17 mouse cellular contexts compared by ENCODE assay signal in genomic region chr2:181072403-181072714, GRCm38 (mm10). TPM values are rescaled to one million over a fixed set of nuclear protein-coding genes. Genes with fewer than 3 reads are reported as not detected.
DNase-seq lines count a peak whose midpoint lies in the region; ATAC-seq and TF ChIP-seq lines count a peak whose summit lies in the region.
"Had no signal": no experiment of that assay in that cellular context is flagged by ENCODE, and none has a peak within 500 bp of the region (broad histone marks: within the 10 kb centered on the region; RNA-seq: fewer than 3 reads in every experiment).

No protein-coding gene starts in this region.

- no peak overlapping the region for H3K4me2 ChIP-seq in forebrain, embryonic 15.5 days (replicated peaks)
- no peak overlapping the region for H3K4me2 ChIP-seq in forebrain, embryonic 13.5 days
- no peak overlapping the region for H3K4me2 ChIP-seq in liver, embryonic 11.5 days
- no peak overlapping the region for H3K4me2 ChIP-seq in midbrain, embryonic 14.5 days (ENCODE audit: low read length)
- H3K4me2 ChIP-seq: embryonic facial prominence, embryonic 15.5 days; heart, embryonic 13.5 days; limb, embryonic 15.5 days had no signal

- no peak overlapping the region for H3K9ac ChIP-seq in forebrain, embryonic 15.5 days (replicated peaks)
- H3K9ac ChIP-seq in forebrain, embryonic 13.5 days: no peak overlapping the region
- H3K9ac ChIP-seq in liver, embryonic 11.5 days (ENCODE audit: low read depth, low read length): no peak overlapping the region
- H3K9ac ChIP-seq in midbrain, embryonic 14.5 days (replicated peaks; ENCODE audit: low read length): no peak overlapping the region
- no peak overlapping the region for H3K9ac ChIP-seq in heart, adult 2 months (ENCODE audit: low read depth, low read length)
- H3K9ac ChIP-seq: embryonic facial prominence, embryonic 15.5 days; forebrain, postnatal 0 days; heart, embryonic 13.5 days; limb, embryonic 15.5 days had no signal

- no peaks in the 10 kb centered on the region for H3K4me1 ChIP-seq in forebrain, embryonic 15.5 days
- H3K4me1 ChIP-seq in forebrain, embryonic 13.5 days: no peaks in the 10 kb centered on the region
- H3K4me1 ChIP-seq in liver, embryonic 11.5 days (replicated peaks; ENCODE audit: control insufficient read depth, insufficient read depth, low read length): no peaks in the 10 kb centered on the region
- H3K4me1 ChIP-seq in midbrain, embryonic 14.5 days (ENCODE audit: control insufficient read depth, insufficient read depth, low read length): no peaks in the 10 kb centered on the region
- H3K4me1 ChIP-seq in heart, adult 2 months (ENCODE audit: control insufficient read depth, insufficient read depth, low read length): no peaks in the 10 kb centered on the region
- H3K4me1 ChIP-seq: embryonic facial prominence, embryonic 15.5 days; heart, embryonic 13.5 days; limb, embryonic 15.5 days had no signal

- no peaks in the 10 kb centered on the region for H3K79me2 ChIP-seq in heart, adult 2 months (replicated peaks; ENCODE audit: control insufficient read depth, insufficient read depth, low read length)

- DNase-seq in liver, embryonic 11.5 days (ENCODE audit: low spot score): no peak
- DNase-seq in liver (no peak), adipocyte (ENCODE audit: low spot score) (no peak)
- no peak for DNase-seq in midbrain, embryonic 14.5 days
- DNase-seq in heart, adult 2 months: no peak

- H3K36me3 ChIP-seq in forebrain, embryonic 15.5 days: no peaks in the 10 kb centered on the region
- H3K36me3 ChIP-seq in forebrain, embryonic 13.5 days (ENCODE audit: poor library complexity, severe bottlenecking): no peaks in the 10 kb centered on the region
- no peaks in the 10 kb centered on the region for H3K36me3 ChIP-seq in liver, embryonic 11.5 days (ENCODE audit: control insufficient read depth, insufficient read depth, low read length)
- H3K36me3 ChIP-seq in midbrain, embryonic 14.5 days (ENCODE audit: control insufficient read depth, insufficient read depth, low read length): no peaks in the 10 kb centered on the region
- no peaks in the 10 kb centered on the region for H3K36me3 ChIP-seq in heart, adult 2 months (ENCODE audit: control insufficient read depth, insufficient read depth, low read length)
- H3K36me3 ChIP-seq: embryonic facial prominence, embryonic 15.5 days; heart, embryonic 13.5 days; limb, embryonic 15.5 days had no signal

- no peak for TF ChIP-seq EP300 in heart, adult 2 months (IDR thresholded peaks at IDR 0.05; ENCODE audit: insufficient read depth, low read depth, low read length)

- no peaks in the 10 kb centered on the region for H3K27me3 ChIP-seq in forebrain, embryonic 15.5 days
- H3K27me3 ChIP-seq in forebrain, embryonic 13.5 days: no peaks in the 10 kb centered on the region
- 0 out of 2 replicates have a peak, but pooled peaks cover 2% of the 10 kb centered on the region for H3K27me3 ChIP-seq in liver, embryonic 11.5 days (replicated peaks; ENCODE audit: control insufficient read depth, insufficient read depth, low read length)
- H3K27me3 ChIP-seq in midbrain, embryonic 14.5 days (ENCODE audit: control insufficient read depth, insufficient read depth, low read length): no peaks in the 10 kb centered on the region
- H3K27me3 ChIP-seq in heart, adult 2 months (ENCODE audit: control insufficient read depth, insufficient read depth, low read length): no peaks in the 10 kb centered on the region

- TF ChIP-seq CTCF in heart, adult 2 months (IDR thresholded peaks at IDR 0.05): no peak

- no peaks in the 10 kb centered on the region for H3K9me3 ChIP-seq in forebrain, embryonic 15.5 days
- H3K9me3 ChIP-seq in forebrain, embryonic 13.5 days (replicated peaks): no peaks in the 10 kb centered on the region
- no peaks in the 10 kb centered on the region for H3K9me3 ChIP-seq in liver, embryonic 11.5 days (ENCODE audit: control insufficient read depth, low read length)
- no peaks in the 10 kb centered on the region for H3K9me3 ChIP-seq in midbrain, embryonic 14.5 days (ENCODE audit: control insufficient read depth, low read length)
- H3K9me3 ChIP-seq: embryonic facial prominence, embryonic 15.5 days; heart, embryonic 13.5 days; limb, embryonic 15.5 days had no signal

- intact Hi-C loops in heart, adult 2 months (cut with DNase I): loop anchor here (1.0 to 5.0 kb wide), 3 partner anchors 76 to 285 kb away; no protein-coding TSS in a partner anchor

- 0 out of 2 replicates have a peak, but pooled peaks have one; percentile 24 for ATAC-seq in forebrain, embryonic 15.5 days (replicated peaks)
- ATAC-seq in forebrain, embryonic 13.5 days: no peak
- peak; percentile 49 for ATAC-seq in liver, embryonic 11.5 days (replicated peaks; ENCODE audit: low FRiP score)
- peak; percentile 27; the same call in 1 of the 2 replicates for ATAC-seq in erythroid progenitor cell, adult 5-6 weeks (replicated peaks; ENCODE audit: low FRiP score, poor library complexity, severe bottlenecking)
- ATAC-seq in midbrain, embryonic 14.5 days (ENCODE audit: low FRiP score, low TSS enrichment): peak; percentile 29; the same call in 1 of the 2 replicates

- WGBS in forebrain, embryonic 15.5 days: 3% methylated on average over 1 of the region's 1 CpGs
- WGBS in forebrain, embryonic 13.5 days: 4% methylated on average over 1 of the region's 1 CpGs
- WGBS in liver, embryonic 11.5 days: 7% methylated on average over 1 of the region's 1 CpGs
- 0% methylated on average over 1 of the region's 1 CpGs for WGBS in midbrain, embryonic 14.5 days
- 3% methylated on average over 1 of the region's 1 CpGs for WGBS in heart, adult 2 months

- no peak overlapping the region for H3K4me3 ChIP-seq in forebrain, embryonic 15.5 days
- H3K4me3 ChIP-seq in forebrain, embryonic 13.5 days: no peak overlapping the region
- H3K4me3 ChIP-seq in liver, embryonic 11.5 days (ENCODE audit: low read depth, low read length): no peak overlapping the region
- H3K4me3 ChIP-seq in midbrain, embryonic 14.5 days (replicated peaks; ENCODE audit: low read depth, low read length): no peak overlapping the region
- H3K4me3 ChIP-seq in heart, adult 2 months: no peak overlapping the region
- H3K4me3 ChIP-seq: embryonic facial prominence, embryonic 15.5 days; heart, embryonic 13.5 days; limb, embryonic 15.5 days; myocyte had no signal

- H3K27ac ChIP-seq in forebrain, embryonic 15.5 days (replicated peaks): no peak overlapping the region
- no peak overlapping the region for H3K27ac ChIP-seq in forebrain, embryonic 13.5 days
- H3K27ac ChIP-seq in liver, embryonic 11.5 days (ENCODE audit: low read depth, low read length): no peak overlapping the region
- H3K27ac ChIP-seq in midbrain, embryonic 14.5 days (replicated peaks; ENCODE audit: low read depth, low read length): no peak overlapping the region
- H3K27ac ChIP-seq in heart, adult 2 months: no peak overlapping the region
- H3K27ac ChIP-seq: embryonic facial prominence, embryonic 15.5 days; heart, embryonic 13.5 days; limb, embryonic 15.5 days had no signal

- no peak for TF ChIP-seq POLR2A in heart, adult 2 months (IDR thresholded peaks at IDR 0.05; ENCODE audit: insufficient read depth, low read depth, low read length)

RNA-seq across cellular contexts. Expression of gene Chrna4, which starts 29.0 kb away (rescaled TPM):
- 8.9 and 10.0 TPM in 2 replicates for polyA plus RNA-seq in forebrain, embryonic 15.5 days (2015; fragmentation: Nextera tagmentation; extraction: Ambion mirVana)
- polyA plus RNA-seq in forebrain, embryonic 13.5 days (2015; fragmentation: Nextera tagmentation; extraction: Ambion mirVana): 13.0 and 13.4 TPM in 2 replicates
- polyA plus RNA-seq in liver, embryonic 11.5 days (2014; fragmentation: Nextera tagmentation; extraction: Ambion mirVana): 1.2 and 1.6 TPM in 2 replicates
- total RNA-seq in erythroid progenitor cell, adult 5-6 weeks (2015; ENCODE audit: low replicate concordance): not detected in 2 replicates
- total RNA-seq in erythroid progenitor cell, adult 5-6 weeks (2017; ENCODE audit: low replicate concordance): not detected in 2 replicates
- 50.8 and 52.6 TPM in 2 replicates for polyA plus RNA-seq in midbrain, embryonic 14.5 days (2014; fragmentation: Nextera tagmentation; extraction: Ambion mirVana)
- total RNA-seq in heart, adult 2 months (2021): not detected
- polyA plus RNA-seq in heart, adult 2 months (2012; rRNA removed): not detected in 2 replicates
- total RNA-seq: granulocyte monocyte progenitor cell, adult 5-6 weeks; heart, postnatal 36 days; megakaryocyte progenitor cell, adult 5-6 weeks had no signal
- polyA plus RNA-seq: myocyte; spleen, adult 2 months had no signal
